Mouse (Mus musculus) gastrocnemius, adult 2 months (tissue): ENCODE measurements at regions not wholly inside any gene's neighbourhood (a gene's known extent, or its start where the extent isn't known, plus 50 kb on each side); places are given as distances from the start of the nearest gene placed in this dataset.

Experiments
- DNase-seq: peaks from one replicate; pipeline ENCODE4 v3.0.0; 2022
- H3K27ac ChIP-seq: fragments of 200-600 bp; 2 replicates; pipeline ENCODE4 v1.8.1; 2022; ENCODE audit warnings: mild to moderate bottlenecking
- H3K4me3 ChIP-seq: fragments of 200-600 bp; 2 replicates; pipeline ENCODE4 v1.8.1; 2022; ENCODE audit warnings: mild to moderate bottlenecking, moderate library complexity
- CTCF ChIP-seq: fragments of 200-600 bp; IDR thresholded peaks from 2 replicates; pipeline ENCODE4 v1.8.1; 2022; ENCODE audit warnings: antibody characterized with exemption, mild to moderate bottlenecking, moderate library complexity
- intact Hi-C: fragments of 180-260 bp; cut with DNase I; formaldehyde crosslinking; loops from one replicate; pipeline ENCODE4 v1.15.1; 2025

GRCm38 (mm10) chr3:41462953-41463644 lies 92.4 kb upstream of the Jade1 start:
- peak; percentile 31 for DNase-seq
- Histone ChIP-seq H3K27ac (peak overlapping the region; percentile 58), H3K4me3 (no peak overlapping the region)
- intact Hi-C loops = no loop called here
- TF ChIP-seq CTCF = no peak

GRCm38 (mm10) chr3:41460131-41460530 lies 95.4 kb upstream of the Jade1 start:
- DNase-seq = no peak
- intact Hi-C loops = no loop called here
- H3K27ac ChIP-seq = no peak overlapping the region
- TF ChIP-seq CTCF = no peak
- no peak overlapping the region for H3K4me3 ChIP-seq

DNA sequence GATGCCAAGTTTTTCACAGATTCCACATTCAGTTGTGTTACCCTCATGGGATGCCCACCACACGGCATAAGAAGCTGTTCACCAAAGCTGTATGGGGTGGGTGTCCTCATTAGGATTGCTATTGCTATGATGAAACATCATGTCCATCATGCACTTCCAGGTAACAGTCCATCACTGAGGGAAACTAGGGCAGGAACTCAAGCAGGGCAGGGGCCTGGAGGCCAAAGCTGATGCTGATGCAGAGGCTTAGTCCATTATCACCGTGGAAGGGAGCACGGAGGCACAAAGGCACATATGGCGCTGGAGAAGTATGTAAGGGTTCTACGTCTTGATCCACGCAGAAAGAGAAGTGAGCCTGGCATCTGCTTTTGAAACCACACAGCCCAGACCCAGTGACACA lies 97.4 kb upstream of the Jade1 start:
- H3K27ac ChIP-seq = no peak overlapping the region
- no peak overlapping the region for H3K4me3 ChIP-seq
- intact Hi-C loops = no loop called here
- DNase-seq = no peak
- TF ChIP-seq CTCF = no peak

DNA sequence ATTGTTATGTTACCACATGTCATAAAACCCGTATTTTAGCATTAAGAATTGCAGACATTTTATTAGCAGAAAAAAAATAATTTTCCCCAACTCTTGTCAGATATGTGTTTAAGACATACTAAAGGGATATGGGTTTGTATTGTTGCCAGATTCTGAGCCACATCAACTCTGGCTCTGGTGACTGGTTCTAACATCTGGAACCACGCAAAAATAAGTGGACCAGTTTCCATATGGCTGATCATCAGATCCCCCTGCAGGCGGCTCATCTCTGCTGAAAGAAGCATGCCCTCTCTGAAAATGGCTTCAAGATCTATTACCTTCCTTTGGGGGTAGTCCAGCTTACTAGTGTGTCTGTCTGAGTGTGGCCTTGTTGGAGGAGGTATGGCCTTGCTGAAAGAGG lies 102.0 kb upstream of the Jade1 start:
- no peak for DNase-seq
- intact Hi-C loops = no loop called here

DNA sequence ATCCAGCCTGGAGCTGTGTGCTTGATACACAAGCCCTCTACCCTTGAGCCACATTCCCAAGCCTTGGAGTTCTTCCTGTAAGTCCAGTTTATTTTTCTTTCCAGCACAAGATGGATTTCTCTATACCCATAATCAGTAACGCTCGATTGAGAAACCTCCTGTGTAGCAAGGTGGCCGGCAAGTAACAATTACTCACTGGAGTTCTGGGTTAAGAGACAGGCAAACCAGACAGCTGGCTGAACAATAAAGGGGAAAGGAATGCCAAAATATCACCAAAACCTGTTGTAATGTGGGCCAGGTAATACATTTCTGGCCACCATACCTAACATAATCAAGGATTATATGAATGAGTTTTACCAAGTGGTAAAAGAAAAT lies 102.8 kb upstream of the Jade1 start:
- no peak overlapping the region for H3K4me3 ChIP-seq
- DNase-seq = no peak
- TF ChIP-seq CTCF = no peak
- intact Hi-C loops = no loop called here
- H3K27ac ChIP-seq = no peak overlapping the region

More for the DNA sequence above, 102.0 kb upstream of the Jade1 start:
- H3K4me3 ChIP-seq = no peak overlapping the region
- H3K27ac ChIP-seq = no peak overlapping the region
- TF ChIP-seq CTCF = no peak

- Histone ChIP-seq H3K4me3 (no peak overlapping the region), H3K27ac (no peak overlapping the region)
- intact Hi-C loops = no loop called here
- TF ChIP-seq CTCF = no peak
- DNase-seq = no peak
These were observed 103.4 kb upstream of the Jade1 start for GRCm38 (mm10) chr3:41452020-41452715.

- intact Hi-C loops = no loop called here
- Histone ChIP-seq H3K27ac (no peak overlapping the region), H3K4me3 (no peak overlapping the region)
- TF ChIP-seq CTCF = no peak
- DNase-seq = no peak
These were observed 104.8 kb upstream of the Jade1 start for GRCm38 (mm10) chr3:41450696-41451095.

DNA sequence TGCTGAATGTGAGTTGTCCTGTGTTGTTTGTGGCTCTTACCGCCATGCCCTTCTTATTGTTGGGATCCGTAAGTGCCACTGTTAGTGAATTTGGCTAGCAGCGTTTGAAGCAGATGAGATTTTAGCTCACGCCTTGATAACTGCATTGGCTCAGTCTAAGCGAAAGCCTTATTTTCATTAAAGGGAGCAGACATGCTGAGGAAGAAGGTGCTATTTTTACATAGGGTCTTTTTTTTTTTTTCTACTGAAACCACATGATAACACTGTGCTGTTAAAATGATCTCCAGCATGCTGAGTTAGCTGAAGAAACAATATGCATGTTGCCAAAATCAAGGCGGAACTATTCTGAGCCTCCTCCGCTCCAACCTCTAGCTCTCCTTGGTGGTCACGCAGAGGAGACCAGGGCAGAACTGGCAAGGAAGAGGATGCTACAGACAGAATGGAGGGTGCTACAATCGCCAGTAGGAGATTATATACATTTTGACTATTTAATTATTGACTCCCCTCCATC lies 111.2 kb upstream of the Jade1 start:
- no peak overlapping the region for H3K27ac ChIP-seq
- H3K4me3 ChIP-seq = no peak overlapping the region
- no peak for TF ChIP-seq CTCF
- DNase-seq = no peak
- intact Hi-C loops = no loop called here

GRCm38 (mm10) chr3:41436238-41436637 lies 119.3 kb upstream of the Jade1 start:
- Histone ChIP-seq H3K4me3 (no peak overlapping the region), H3K27ac (no peak overlapping the region)
- no peak for TF ChIP-seq CTCF
- intact Hi-C loops = no loop called here
- DNase-seq = peak; percentile 43

DNA sequence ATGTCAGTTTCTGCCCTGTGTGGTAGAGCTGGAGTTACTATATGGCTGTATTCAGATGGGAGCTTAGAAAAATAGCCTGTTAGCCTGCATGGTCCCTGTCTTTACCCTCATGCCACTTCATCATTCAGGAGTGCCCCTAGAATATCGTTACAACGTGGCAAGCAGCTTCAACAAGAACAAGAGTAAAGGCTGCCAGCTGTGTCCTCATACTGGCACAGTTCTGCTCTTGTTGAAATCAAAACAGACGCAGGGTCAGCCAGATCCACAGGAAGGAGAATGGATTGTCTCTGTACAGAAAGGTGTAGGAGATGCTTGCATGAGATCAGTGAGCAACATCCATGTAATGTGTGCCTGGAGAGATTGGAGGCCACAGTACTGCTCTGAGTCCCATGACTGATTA lies 122.4 kb upstream of the Jade1 start:
- no peak for TF ChIP-seq CTCF
- Histone ChIP-seq H3K27ac (no peak overlapping the region), H3K4me3 (no peak overlapping the region)
- intact Hi-C loops = no loop called here
- DNase-seq = no peak

- intact Hi-C loops = no loop called here
- H3K27ac ChIP-seq = no peak overlapping the region
These were observed 123.2 kb upstream of the Jade1 start for GRCm38 (mm10) chr3:41432376-41432775.

DNA sequence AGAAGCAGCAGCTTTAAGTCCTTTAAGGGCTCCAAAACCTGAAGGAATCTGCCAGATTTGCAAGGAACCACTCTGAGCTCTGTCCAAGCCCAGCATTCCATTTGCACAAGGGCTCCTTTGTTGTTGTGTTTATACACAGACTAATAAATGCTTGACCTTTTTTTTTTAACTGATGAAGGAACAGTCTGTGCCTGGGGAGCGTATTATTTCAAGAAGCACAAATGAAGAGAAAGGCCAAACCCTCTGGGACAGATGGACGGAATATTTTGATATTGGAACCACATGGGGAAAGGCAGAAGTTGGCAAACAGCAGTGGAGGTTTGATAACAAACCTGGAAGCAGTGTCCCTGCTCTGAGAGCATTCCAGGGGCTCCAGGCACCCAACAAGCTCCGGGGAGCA lies 125.3 kb upstream of the Jade1 start:
- peak; percentile 43 for DNase-seq
- no peak for TF ChIP-seq CTCF
- intact Hi-C loops = no loop called here
- peak overlapping the region; percentile 70 for H3K27ac ChIP-seq
- no peak overlapping the region for H3K4me3 ChIP-seq

More at GRCm38 (mm10) chr3:41432376-41432775, 123.2 kb upstream of the Jade1 start:
- no peak overlapping the region for H3K4me3 ChIP-seq
- DNase-seq = no peak
- TF ChIP-seq CTCF = no peak

DNA sequence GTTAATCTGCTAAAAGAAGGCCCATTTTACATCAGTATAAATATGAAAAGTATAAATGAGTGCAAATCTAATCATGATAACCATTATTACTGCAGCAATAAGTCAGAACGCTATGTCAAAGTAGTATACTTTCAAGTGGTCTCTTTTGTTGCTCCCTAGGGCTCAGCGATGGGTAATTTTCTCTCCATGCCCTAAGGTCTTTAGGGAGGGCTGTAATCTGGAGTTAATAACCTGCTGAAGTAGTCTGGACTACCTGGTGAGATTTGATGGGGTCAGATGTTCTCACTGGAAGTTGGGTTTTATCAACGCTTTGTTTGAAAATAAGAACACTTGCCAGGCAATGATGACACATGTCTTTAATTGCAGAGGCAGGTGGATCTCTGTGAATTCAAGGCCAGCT lies 128.6 kb upstream of the Jade1 start:
- no peak for TF ChIP-seq CTCF
- no peak overlapping the region for H3K4me3 ChIP-seq
- peak overlapping the region; percentile 86 for H3K27ac ChIP-seq
- intact Hi-C loops = no loop called here
- DNase-seq = no peak

DNA sequence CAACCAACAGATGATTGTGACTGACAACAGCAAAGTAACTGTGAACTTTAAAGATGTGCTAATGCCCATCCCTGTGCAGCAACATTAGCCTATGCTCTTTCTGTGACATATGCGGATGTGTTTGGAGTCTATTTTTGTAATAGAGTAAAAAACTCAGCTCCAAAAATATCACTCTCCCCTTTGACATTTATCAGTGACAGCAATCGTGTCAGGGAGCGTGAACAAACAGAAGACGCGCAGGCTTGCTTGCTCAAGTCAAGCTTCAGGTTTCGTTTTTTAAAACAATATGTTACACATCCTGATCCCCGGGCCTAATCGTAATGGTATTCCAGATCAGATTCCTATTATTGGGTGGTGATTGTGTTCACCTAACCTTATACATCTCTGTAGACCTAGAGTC lies 129.7 kb upstream of the Jade1 start:
- no peak for TF ChIP-seq CTCF
- intact Hi-C loops = no loop called here
- H3K4me3 ChIP-seq = no peak overlapping the region
- peak overlapping the region; percentile 86 for H3K27ac ChIP-seq
- no peak for DNase-seq
